Mouse (Mus musculus) gastrocnemius, postnatal 36 days (tissue): ENCODE data around the gene Bcap31. TPM values are rescaled to one million over a fixed set of nuclear protein-coding genes. Genes with fewer than 3 reads are reported as not detected.

Source experiments
- DNase-seq, 2 experiments: peaks; one replicate each; pipeline ENCODE4 v3.0.0; 2022
- intact Hi-C: fragments of 180-260 bp; cut with DNase I; formaldehyde crosslinking; loops from one replicate; pipeline ENCODE4 v1.15.1; 2025
- total RNA-seq, 2 experiments: library from RNA; stranded (reverse); gene quantifications; 2 replicates each; pipeline ENCODE4 v1.2.3; 2021

The Bcap31 gene
- total RNA-seq, 2 experiments from 2014 or later: 45.9 to 47.7 TPM

- intact Hi-C loops: no loop called here
- no peak for DNase-seq
These were observed 76.7 kb downstream of the Bcap31 start, which contains the start of gene Dusp9 for GRCm38 (mm10) chrX:73639255-73639675. TSS of gene Dusp9 (plus strand) at chrX:73639419.

GRCm38 (mm10) chrX:73637415-73637814, 78.6 kb downstream of the Bcap31 start:
- intact Hi-C loops: no loop called here
- no peak for DNase-seq

Other genes with a start within 250 kb of the Bcap31 start
- gene Bgn, start 232.6 kb downstream of the Bcap31 start, total RNA-seq: 100 to 1,000 TPM in 1 of 2 experiments, 10 to 100 TPM in 1; 70.0 to 118 TPM
- 10 to 100 TPM; 13.2 to 14.3 TPM for gene Atp2b3, start 213.1 kb downstream of the Bcap31 start, total RNA-seq
- not detected for gene Dusp9, start 76.8 kb downstream of the Bcap31 start, total RNA-seq
- gene Pnck, start 56.1 kb downstream of the Bcap31 start, total RNA-seq: 10 to 100 TPM in 1 of 2 experiments, 1 to 10 TPM in 1; 8.2 to 11.4 TPM
- 100 to 1,000 TPM; 105 to 106 TPM for gene Slc6a8, start 43.0 kb downstream of the Bcap31 start, total RNA-seq
- 10 to 100 TPM; 23.0 to 25.3 TPM for gene Abcd1, start 422 bp upstream of the Bcap31 start, total RNA-seq
- gene Plxnb3, start 40.9 kb upstream of the Bcap31 start, total RNA-seq: under 1 TPM; 0.64 TPM
- gene Srpk3, start 58.2 kb upstream of the Bcap31 start, total RNA-seq: 10 to 100 TPM; 43.5 to 47.5 TPM
- 100 to 1,000 TPM; 401 to 409 TPM for gene Idh3g, start 70.7 kb upstream of the Bcap31 start, total RNA-seq
- 10 to 100 TPM; 69.3 to 83.2 TPM for gene Ssr4, start 70.9 kb upstream of the Bcap31 start, total RNA-seq
- under 1 TPM; 0.56 to 0.96 TPM for gene Pdzd4, start 108.8 kb upstream of the Bcap31 start, total RNA-seq
- not detected for gene Avpr2, start 175.9 kb upstream of the Bcap31 start, total RNA-seq
- 1 to 10 TPM; 1.8 to 2.3 TPM for gene L1cam, start 179.9 kb upstream of the Bcap31 start, total RNA-seq
- 1 to 10 TPM in 1 of 2 experiments, under 1 TPM in 1; 0.67 to 1.0 TPM for gene Arhgap4, start 205.7 kb upstream of the Bcap31 start, total RNA-seq
- 10 to 100 TPM; 52.9 to 57.1 TPM for gene Naa10, start 205.8 kb upstream of the Bcap31 start, total RNA-seq
- 1 to 10 TPM; 1.8 to 2.5 TPM for gene Renbp, start 214.7 kb upstream of the Bcap31 start, total RNA-seq